Mouse (Mus musculus) midbrain, embryonic 16.5 days (tissue): ENCODE data around the gene Cfap54. TPM values are rescaled to one million over a fixed set of nuclear protein-coding genes. Genes with fewer than 3 reads are reported as not detected.

Source experiments
- ATAC-seq: fragments of 200-750 bp; cut with Nextera tagmentation; 2 replicates; pipeline ENCODE4 v1.8.0; 2017; ENCODE audit warnings: moderate TSS enrichment
- H3K27ac ChIP-seq: fragments of 300-500 bp; sonication (generic); 2 replicates; pipeline ENCODE4 v1.5.1; 2014; ENCODE audit warnings: mild to moderate bottlenecking, low read length, mixed read lengths
- H3K27me3 ChIP-seq: fragments of 300-500 bp; sonication (generic); 2 replicates; pipeline ENCODE4 v1.6.1; 2014; ENCODE audit warnings: low read depth, low read length, mixed read lengths; ENCODE audit not compliant: control insufficient read depth, insufficient read depth
- H3K36me3 ChIP-seq: fragments of 300-500 bp; sonication (generic); 2 replicates; pipeline ENCODE4 v1.6.1; 2014; ENCODE audit warnings: mild to moderate bottlenecking, low read length, moderate library complexity, mixed read lengths; ENCODE audit not compliant: control insufficient read depth, insufficient read depth
- H3K4me1 ChIP-seq: fragments of 300-500 bp; sonication (generic); 2 replicates; pipeline ENCODE4 v1.6.1; 2014; ENCODE audit warnings: mild to moderate bottlenecking, low read length, mixed read lengths; ENCODE audit not compliant: control insufficient read depth, insufficient read depth
- H3K4me2 ChIP-seq: fragments of 300-500 bp; sonication (generic); 2 replicates; pipeline ENCODE4 v1.6.1; 2014; ENCODE audit warnings: mild to moderate bottlenecking, low read length, mixed read lengths
- H3K4me3 ChIP-seq: fragments of 300-500 bp; sonication (generic); 2 replicates; pipeline ENCODE4 v1.5.1; 2014; ENCODE audit warnings: low read depth, mild to moderate bottlenecking, low read length, moderate library complexity, mixed read lengths
- H3K9ac ChIP-seq: fragments of 300-500 bp; sonication (generic); 2 replicates; pipeline ENCODE4 v1.6.1; 2014; ENCODE audit warnings: low read depth, low read length, mixed read lengths
- H3K9me3 ChIP-seq: fragments of 300-500 bp; sonication (generic); replicated peaks from 2 replicates; pipeline ENCODE4 v1.6.1; 2014; ENCODE audit warnings: mild to moderate bottlenecking, low read length, mixed read lengths; ENCODE audit not compliant: control insufficient read depth, poor library complexity, severe bottlenecking
- WGBS: fragments of 180-500 bp; shearing (Covaris S2); extraction: QIAGEN DNeasy Blood & Tissue Kit; methylation state at CpG from one replicate; pipeline ENCODE4 v1.1.7; 2014; 5-methylcytosine and 5-hydroxymethylcytosine counted together
- polyA plus RNA-seq: library from polyadenylated mRNA; unstranded; fragments of >200 nt; fragmentation: Nextera tagmentation; extraction: Ambion mirVana; gene quantifications from 2 replicates; pipeline ENCODE4 v1.2.1, GENCODE M21; 2015

The Cfap54 gene
- 3.2 and 4.2 TPM in 2 replicates for polyA plus RNA-seq

DNA sequence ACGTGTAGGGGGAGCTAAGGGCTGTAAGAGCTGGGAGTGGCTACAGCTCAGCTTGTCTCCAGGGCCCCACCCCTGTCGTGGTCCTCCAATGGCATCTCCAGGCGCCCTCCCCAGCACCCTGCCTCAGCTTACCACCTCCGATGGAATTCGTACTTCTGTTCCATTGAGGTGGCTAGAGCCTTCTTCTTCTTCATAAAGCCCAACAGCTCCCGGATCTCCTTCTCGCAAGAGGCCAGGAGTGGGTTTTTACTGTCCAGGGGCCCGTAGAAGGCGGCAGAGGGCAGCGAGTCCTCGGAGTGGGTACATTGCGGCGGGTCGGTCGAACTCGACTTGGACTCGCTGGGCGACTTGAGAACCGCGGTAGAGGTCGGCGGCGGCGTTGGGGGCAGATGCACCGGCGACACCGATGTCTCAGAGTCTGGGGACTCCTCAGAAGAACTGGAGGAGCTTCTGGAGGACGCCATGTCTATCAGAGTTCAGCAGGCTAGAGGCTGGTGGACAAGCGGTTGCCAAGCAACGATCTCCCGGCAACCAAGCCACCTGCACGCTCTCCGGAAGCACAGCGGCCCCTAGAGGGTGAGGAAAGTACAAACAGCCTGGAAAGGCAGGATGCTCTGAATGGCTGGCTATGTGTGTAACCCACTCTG, at the start of gene Cfap54:
Cfap54 (minus strand) TSS at position 486 of the 647 bp plus-strand sequence.
- Histone ChIP-seq H3K9ac (peak within 1 kb of the TSS; percentile 62), H3K4me1 (peaks cover 15% of the 10 kb centered on the region), H3K27ac (no peak within 1 kb of the TSS; the same call in 1 of the 2 replicates), H3K4me2 (peak within 1 kb of the TSS; percentile 68), H3K36me3 (no peaks in the 10 kb centered on the region), H3K4me3 (peak within 1 kb of the TSS; percentile 59), H3K27me3 (no peaks in the 10 kb centered on the region), H3K9me3 (no peaks in the 10 kb centered on the region)
- ATAC-seq: peak; percentile 90
- under 1% methylated on average over 34 of the region's 34 CpGs for WGBS

DNA sequence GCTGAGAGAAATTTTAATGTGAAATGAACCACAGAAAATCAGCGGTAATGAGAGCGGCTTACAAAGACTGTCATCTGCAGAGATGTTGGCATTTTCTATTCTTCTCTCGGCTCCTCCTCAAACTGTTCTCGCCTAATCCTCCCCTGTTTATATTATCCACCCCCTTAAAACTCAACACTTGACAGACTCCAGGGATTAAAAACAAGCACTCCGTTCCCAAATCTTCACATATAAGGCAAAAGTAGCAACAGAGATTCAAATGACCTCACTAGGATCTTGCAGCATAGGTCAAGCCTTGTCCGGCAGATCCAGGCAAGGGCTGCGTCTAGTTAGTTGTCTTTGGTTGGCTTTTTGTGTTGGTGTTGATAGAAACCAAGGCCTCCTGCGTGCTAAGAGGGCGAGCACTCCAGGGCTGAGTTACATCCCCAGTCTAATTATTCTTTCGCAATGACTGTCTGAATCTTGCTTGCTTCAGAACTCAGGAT, 49.1 kb upstream of the Cfap54 start:
- Histone ChIP-seq H3K9ac (no peak overlapping the region), H3K4me1 (no peaks in the 10 kb centered on the region), H3K27me3 (no peaks in the 10 kb centered on the region), H3K4me3 (no peak overlapping the region), H3K36me3 (no peaks in the 10 kb centered on the region), H3K4me2 (no peak overlapping the region), H3K9me3 (no peaks in the 10 kb centered on the region), H3K27ac (peak overlapping the region; percentile 50)
- WGBS: 30% methylated on average over 10 of the region's 10 CpGs
- ATAC-seq: peak; percentile 45; the same call in 1 of the 2 replicates

DNA sequence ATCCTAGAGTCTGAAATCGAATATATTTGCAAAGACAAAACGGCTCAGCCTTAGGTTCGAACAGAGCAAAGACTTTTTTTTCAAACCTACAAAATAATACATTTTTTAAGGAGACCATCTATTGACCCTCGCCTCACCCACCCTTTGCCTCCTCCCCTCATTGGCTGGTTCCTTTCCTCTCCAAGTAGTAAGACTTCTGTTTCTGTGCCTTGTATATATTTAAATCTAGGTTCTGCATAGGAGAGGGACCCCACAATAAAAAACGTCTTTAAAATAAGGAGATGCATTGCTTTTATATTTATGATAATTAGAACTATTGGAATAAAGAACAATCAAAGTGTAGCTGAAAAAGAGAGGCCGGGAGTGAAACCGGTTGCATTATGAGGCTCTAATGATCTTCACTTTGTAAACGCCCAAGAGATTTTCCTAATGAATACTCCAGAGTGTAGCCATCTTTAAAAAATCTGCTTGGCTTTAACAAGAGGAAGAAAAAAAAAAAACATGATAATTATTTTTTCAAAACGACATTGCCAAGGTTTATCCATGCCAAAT, 48.6 kb upstream of the Cfap54 start:
- Histone ChIP-seq H3K27ac (no peak overlapping the region), H3K4me1 (no peaks in the 10 kb centered on the region), H3K27me3 (no peaks in the 10 kb centered on the region), H3K4me3 (no peak overlapping the region), H3K9me3 (no peaks in the 10 kb centered on the region), H3K4me2 (no peak overlapping the region), H3K36me3 (no peaks in the 10 kb centered on the region), H3K9ac (no peak overlapping the region)
- ATAC-seq: no peak
- 37% methylated on average over 9 of the region's 9 CpGs for whole genome bisulfite sequencing

DNA sequence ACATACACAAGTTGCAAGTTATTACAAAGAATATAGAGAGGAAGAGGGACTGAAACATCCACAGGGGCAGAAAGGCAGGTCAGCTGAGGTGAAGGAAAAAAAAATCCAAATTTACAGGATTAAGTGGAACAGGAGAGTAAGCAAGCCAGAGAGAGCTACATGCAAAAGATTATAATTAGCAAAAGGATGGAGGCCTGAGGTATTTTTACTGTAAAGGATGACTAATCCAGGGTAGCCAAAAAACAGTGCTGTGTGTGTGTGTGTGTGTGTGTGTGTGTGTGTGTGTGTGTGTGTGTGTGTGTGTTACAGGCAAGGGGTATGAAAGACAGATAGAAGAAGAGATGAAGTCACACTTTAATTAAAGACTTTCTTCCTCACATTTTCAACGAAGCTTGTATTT, 47.9 kb upstream of the Cfap54 start:
- Histone ChIP-seq H3K27me3 (no peaks in the 10 kb centered on the region), H3K4me3 (no peak overlapping the region), H3K9ac (no peak overlapping the region), H3K9me3 (no peaks in the 10 kb centered on the region), H3K36me3 (no peaks in the 10 kb centered on the region), H3K4me2 (no peak overlapping the region), H3K27ac (no peak overlapping the region), H3K4me1 (no peaks in the 10 kb centered on the region)
- ATAC-seq: no peak
- WGBS: 87% methylated on average over 1 of the region's 1 CpGs

DNA sequence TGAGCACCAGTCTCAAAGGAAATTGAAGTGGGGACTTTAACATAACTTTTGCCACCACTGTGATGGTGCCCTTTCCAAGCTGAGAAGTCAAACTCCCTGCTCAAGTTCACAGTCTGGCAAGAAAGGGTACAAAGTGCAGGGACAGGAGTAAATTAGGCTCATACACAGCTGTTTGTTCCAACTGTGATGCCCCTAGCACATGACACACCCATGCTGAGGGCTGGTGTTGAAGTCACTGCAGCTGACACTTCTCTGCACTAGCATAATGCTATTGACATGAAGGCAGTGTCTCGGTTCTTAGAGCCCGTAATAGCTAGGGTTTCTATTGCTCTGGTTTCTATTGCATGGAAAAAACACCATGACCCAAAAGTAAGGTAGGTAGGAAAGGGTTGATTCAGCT, 47.1 kb upstream of the Cfap54 start:
- Histone ChIP-seq H3K4me3 (no peak overlapping the region), H3K4me2 (no peak overlapping the region), H3K9ac (no peak overlapping the region), H3K9me3 (no peaks in the 10 kb centered on the region), H3K4me1 (no peaks in the 10 kb centered on the region), H3K27me3 (no peaks in the 10 kb centered on the region), H3K27ac (no peak overlapping the region), H3K36me3 (no peaks in the 10 kb centered on the region)
- no peak for ATAC-seq
- 88% methylated on average over 2 of the region's 2 CpGs for WGBS

DNA sequence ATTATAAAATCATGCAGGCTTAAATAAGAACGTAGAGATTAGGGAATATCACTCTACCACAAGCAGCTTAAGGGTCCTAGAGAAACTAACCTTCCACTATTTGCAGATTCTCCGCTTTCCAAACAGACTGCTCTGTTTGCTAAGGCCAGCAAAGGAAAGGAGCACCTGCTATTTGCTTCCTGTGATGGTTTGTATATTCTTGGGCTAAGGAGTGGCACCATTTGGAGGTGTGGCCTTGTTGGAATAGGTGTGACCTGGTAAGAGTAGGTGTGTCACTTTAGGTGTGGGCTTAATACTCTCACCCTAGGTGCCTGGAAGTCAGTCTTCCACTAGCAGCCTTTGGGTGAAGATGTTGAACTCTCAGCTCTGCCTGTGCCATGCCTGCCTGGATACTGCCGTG, 44.6 kb upstream of the Cfap54 start:
- H3K9me3 ChIP-seq: no peaks in the 10 kb centered on the region
- H3K4me3 ChIP-seq: no peak overlapping the region
- no peak overlapping the region for H3K27ac ChIP-seq
- ATAC-seq: no peak
- H3K27me3 ChIP-seq: no peaks in the 10 kb centered on the region
- no peak overlapping the region for H3K9ac ChIP-seq
- 75% methylated on average over 3 of the region's 3 CpGs for WGBS
- no peaks in the 10 kb centered on the region for H3K36me3 ChIP-seq
- H3K4me1 ChIP-seq: no peaks in the 10 kb centered on the region
- H3K4me2 ChIP-seq: no peak overlapping the region

DNA sequence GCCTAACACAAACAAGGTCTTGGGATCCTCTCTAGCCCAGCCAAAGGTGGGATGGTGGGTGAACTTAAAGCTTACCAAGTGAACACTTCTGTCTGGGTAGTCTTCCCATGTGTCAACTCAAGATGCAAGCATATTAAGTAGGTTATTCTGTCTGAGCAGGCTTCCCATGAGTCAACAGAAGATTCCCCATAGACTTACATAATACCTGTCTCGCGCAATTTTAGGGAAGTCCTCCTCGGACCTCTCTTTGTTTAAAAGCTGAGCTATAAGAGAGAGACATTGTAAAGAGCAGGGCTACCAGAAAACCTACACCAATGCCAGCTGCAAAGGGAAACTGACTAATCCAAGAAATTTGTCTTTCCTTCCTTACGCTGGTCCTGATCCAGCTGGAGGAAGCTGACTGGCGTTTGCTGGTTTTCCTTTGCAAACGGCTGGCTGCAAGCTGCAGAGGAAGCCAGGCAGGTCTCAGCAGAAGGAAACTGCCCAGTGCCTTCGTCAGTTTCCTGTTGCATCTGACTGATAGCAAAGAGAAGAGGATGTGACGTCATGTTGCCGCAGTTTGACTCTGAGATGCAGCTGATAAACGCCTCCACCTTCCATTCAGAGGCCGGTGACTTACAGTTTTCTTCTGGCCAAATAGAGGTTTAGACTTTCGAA, 42.7 kb upstream of the Cfap54 start:
- no peak overlapping the region for H3K27ac ChIP-seq

DNA sequence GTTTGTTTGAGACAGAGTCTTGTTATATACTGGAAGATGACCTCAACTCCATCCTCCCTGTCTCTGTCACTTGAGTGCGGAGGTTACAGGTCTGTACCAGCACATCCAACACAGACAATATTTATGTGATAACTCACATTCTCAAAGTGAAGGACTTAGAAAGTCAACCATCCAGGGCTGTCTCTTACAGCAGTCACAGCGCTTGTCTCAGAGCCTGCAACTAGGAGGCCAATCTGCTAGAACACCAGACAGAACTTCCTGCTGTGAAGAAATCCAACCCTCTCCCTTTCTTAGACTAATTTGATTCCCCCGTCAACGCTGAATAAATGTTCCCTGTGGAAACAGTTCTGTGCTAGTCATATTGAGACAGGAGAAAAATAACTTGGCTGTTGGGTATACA, 41.9 kb upstream of the Cfap54 start:
- Histone ChIP-seq H3K9me3 (no peaks in the 10 kb centered on the region), H3K4me2 (no peak overlapping the region), H3K27me3 (no peaks in the 10 kb centered on the region), H3K27ac (no peak overlapping the region), H3K36me3 (no peaks in the 10 kb centered on the region), H3K9ac (no peak overlapping the region), H3K4me3 (no peak overlapping the region), H3K4me1 (no peaks in the 10 kb centered on the region)
- no peak for ATAC-seq
- WGBS: 73% methylated on average over 4 of the region's 4 CpGs

More for the DNA sequence above, 42.7 kb upstream of the Cfap54 start:
- WGBS: 82% methylated on average over 12 of the region's 12 CpGs
- no peaks in the 10 kb centered on the region for H3K36me3 ChIP-seq
- no peak overlapping the region for H3K9ac ChIP-seq
- H3K4me2 ChIP-seq: no peak overlapping the region
- no peaks in the 10 kb centered on the region for H3K9me3 ChIP-seq
- no peaks in the 10 kb centered on the region for H3K27me3 ChIP-seq
- ATAC-seq: no peak
- H3K4me3 ChIP-seq: no peak overlapping the region
- no peaks in the 10 kb centered on the region for H3K4me1 ChIP-seq
